Mouse (Mus musculus) cerebellum, adult 2 months (tissue): ENCODE data around the gene Gm45717. TPM values are rescaled to one million over a fixed set of nuclear protein-coding genes. Genes with fewer than 3 reads are reported as not detected.

Source experiments
- DNase-seq, 2 experiments: peaks; one replicate each; pipeline ENCODE4 v3.0.0; 2021
- H3K27ac ChIP-seq: fragments of 200-500 bp; 2 replicates; pipeline ENCODE4 v1.5.1; 2012; ENCODE audit warnings: low read length, control low read depth, inconsistent platforms; ENCODE audit not compliant: insufficient read depth
- H3K27me3 ChIP-seq: fragments of 200-500 bp; 2 replicates; pipeline ENCODE4 v1.6.1; 2012; ENCODE audit warnings: inconsistent platforms, mild to moderate bottlenecking, low read length, moderate library complexity; ENCODE audit not compliant: control insufficient read depth, insufficient read depth
- H3K4me1 ChIP-seq: fragments of 200-500 bp; 2 replicates; pipeline ENCODE4 v1.6.1; 2011; ENCODE audit warnings: low read length; ENCODE audit not compliant: control insufficient read depth, insufficient read depth
- H3K4me3 ChIP-seq: fragments of 200-500 bp; replicated peaks from 2 replicates; pipeline ENCODE3; 2011; ENCODE audit warnings: mild to moderate bottlenecking, low read depth, low read length, control low read depth; ENCODE audit not compliant: insufficient read depth
- CTCF ChIP-seq: fragments of 200-500 bp; IDR thresholded peaks from 2 replicates; pipeline ENCODE4 v1.5.1; 2011; ENCODE audit warnings: low read depth, mild to moderate bottlenecking, control low read depth, low read length, moderate library complexity, borderline replicate concordance; ENCODE audit not compliant: insufficient read depth
- POLR2A ChIP-seq: fragments of 200-500 bp; IDR thresholded peaks from 2 replicates; pipeline ENCODE4 v1.6.1; 2011; ENCODE audit warnings: low read length, control low read depth, borderline replicate concordance; ENCODE audit not compliant: insufficient read depth
- WGBS: fragments of 180-500 bp; shearing (Covaris S2); methylation state at CpG from one replicate; pipeline ENCODE4 v1.1.7; 2018; 5-methylcytosine and 5-hydroxymethylcytosine counted together
- polyA plus RNA-seq: library from polyadenylated mRNA; depleted of rRNA; stranded (reverse); fragments of >200 nt; gene quantifications from 2 replicates; pipeline ENCODE4 v1.2.3, GENCODE M21; 2012; rRNA removed

Gm45717 gene
- polyA plus RNA-seq, 1 experiment, result not detected

GRCm38 (mm10) chr7:140905642-140906081 is 50.1 kb downstream of the Gm45717 start:
- DNase-seq, result no peak
- Histone ChIP-seq H3K4me3 (no peak overlapping the region), H3K27me3 (no peaks in the 10 kb centered on the region), H3K4me1 (0 out of 2 replicates have a peak, but pooled peaks cover 2% of the 10 kb centered on the region), H3K27ac (no peak overlapping the region)
- WGBS, result 87% methylated on average over 2 of the region's 2 CpGs
- TF ChIP-seq CTCF (no peak), POLR2A (no peak)

GRCm38 (mm10) chr7:140903212-140903611 is 52.5 kb downstream of the Gm45717 start:
- Histone ChIP-seq H3K27me3 (no peaks in the 10 kb centered on the region), H3K27ac (no peak overlapping the region), H3K4me3 (no peak overlapping the region), H3K4me1 (no peaks in the 10 kb centered on the region)
- peak; percentile 65 to 81 for DNase-seq
- no peak for TF ChIP-seq POLR2A
- TF ChIP-seq CTCF, result peak; percentile 99
- 21% methylated on average over 13 of the region's 13 CpGs for WGBS

- no peak for DNase-seq
- Histone ChIP-seq H3K4me1 (no peaks in the 10 kb centered on the region), H3K27me3 (no peaks in the 10 kb centered on the region), H3K4me3 (no peak overlapping the region), H3K27ac (no peak overlapping the region)
- no peak for TF ChIP-seq CTCF
- no peak for TF ChIP-seq POLR2A
- 83% methylated on average over 15 of the region's 15 CpGs for WGBS
Observed at GRCm38 (mm10) chr7:140902036-140902875, 53.5 kb downstream of the Gm45717 start.

- Histone ChIP-seq H3K27ac (no peak within 1 kb of the TSS), H3K4me1 (no peaks in the 10 kb centered on the region), H3K4me3 (no peak within 1 kb of the TSS), H3K27me3 (no peaks in the 10 kb centered on the region)
- no peak for DNase-seq
- no peak for TF ChIP-seq POLR2A
- TF ChIP-seq CTCF, result no peak
- WGBS, result 8% methylated on average over 10 of the region's 10 CpGs
Observed at GRCm38 (mm10) chr7:140900220-140900619, 55.5 kb downstream of the Gm45717 start, which contains the start of gene Cox8b. TSS of gene Cox8b (minus strand) at chr7:140900446.

Other genes with a start within 250 kb of the Gm45717 start
- 0.18 and 0.25 TPM in 2 replicates for gene Cyp2e1, start 192.2 kb downstream of the Gm45717 start, polyA plus RNA-seq
- 0.11 and 0.79 TPM in 2 replicates for gene Syce1, start 168.1 kb downstream of the Gm45717 start, polyA plus RNA-seq
- gene Zfp941, start 133.8 kb downstream of the Gm45717 start, polyA plus RNA-seq, result 13.2 and 14.5 TPM in 2 replicates
- gene Urah, start 120.9 kb downstream of the Gm45717 start, polyA plus RNA-seq, result 0.38 and 0.62 TPM in 2 replicates
- not detected in 2 replicates for gene Scgb1c1, start 110.4 kb downstream of the Gm45717 start, polyA plus RNA-seq
- 0.13 TPM in 1 of 2 replicates, not detected in the other for gene Odf3, start 108.1 kb downstream of the Gm45717 start, polyA plus RNA-seq
- 0.15 and 0.25 TPM in 2 replicates for gene Gm45785, start 99.6 kb downstream of the Gm45717 start, polyA plus RNA-seq
- gene Ric8a, start 99.0 kb downstream of the Gm45717 start, polyA plus RNA-seq, result 71.1 and 74.7 TPM in 2 replicates
- 30.8 TPM in 2 replicates for gene Bet1l, start 98.4 kb downstream of the Gm45717 start, polyA plus RNA-seq
- gene Psmd13, start 74.0 kb downstream of the Gm45717 start, polyA plus RNA-seq, result 107 and 109 TPM in 2 replicates
- gene Sirt3, start 73.6 kb downstream of the Gm45717 start, polyA plus RNA-seq, result 93.6 and 99.4 TPM in 2 replicates
- gene Cox8b, start 55.5 kb downstream of the Gm45717 start, polyA plus RNA-seq, result 4.9 and 7.9 TPM in 2 replicates
- gene Nlrp6, start 35.0 kb downstream of the Gm45717 start, polyA plus RNA-seq, result 0.18 and 0.54 TPM in 2 replicates
- 5.6 and 6.6 TPM in 2 replicates for gene Pgghg, start 14.5 kb downstream of the Gm45717 start, polyA plus RNA-seq
- 0.16 TPM in 1 of 2 replicates, not detected in the other for gene Ifitm5, start 5.6 kb downstream of the Gm45717 start, polyA plus RNA-seq
- 31.7 and 35.3 TPM in 2 replicates for gene Ifitm2, start 50 bp upstream of the Gm45717 start, polyA plus RNA-seq
- gene Ifitm1, start 11.3 kb upstream of the Gm45717 start, polyA plus RNA-seq, result 19.9 and 20.0 TPM in 2 replicates
- gene Ifitm3, start 54.8 kb upstream of the Gm45717 start, polyA plus RNA-seq, result 44.4 and 47.9 TPM in 2 replicates
- 0.56 and 0.87 TPM in 2 replicates for gene Ifitm6, start 62.0 kb upstream of the Gm45717 start, polyA plus RNA-seq
- not detected in 2 replicates for gene Gm17387, start 73.2 kb upstream of the Gm45717 start, polyA plus RNA-seq
- gene B4galnt4, start 105.2 kb upstream of the Gm45717 start, polyA plus RNA-seq, result 79.0 and 90.6 TPM in 2 replicates
- 9.6 and 11.2 TPM in 2 replicates for gene Pkp3, start 122.3 kb upstream of the Gm45717 start, polyA plus RNA-seq
- 2.8 and 4.1 TPM in 2 replicates for gene Sigirr, start 144.6 kb upstream of the Gm45717 start, polyA plus RNA-seq
- gene Ano9, start 161.9 kb upstream of the Gm45717 start, polyA plus RNA-seq, result 0.08 TPM in 1 of 2 replicates, not detected in the other
- 62.4 and 64.2 TPM in 2 replicates for gene Ptdss2, start 166.4 kb upstream of the Gm45717 start, polyA plus RNA-seq
- gene Rnh1, start 216.9 kb upstream of the Gm45717 start, polyA plus RNA-seq, result 66.9 and 67.4 TPM in 2 replicates
- 169 and 186 TPM in 2 replicates for gene Hras, start 238.1 kb upstream of the Gm45717 start, polyA plus RNA-seq
- gene Lrrc56, start 238.2 kb upstream of the Gm45717 start, polyA plus RNA-seq, result 5.6 and 6.3 TPM in 2 replicates